In genomic region chr9:58112321-58112751, GRCm38 (mm10) we compare ENCODE assay signal across 9 mouse cellular contexts. TPM values are rescaled to one million over a fixed set of nuclear protein-coding genes. Genes with fewer than 3 reads are reported as not detected.
DNase-seq lines count a peak whose midpoint lies in the region; ATAC-seq and TF ChIP-seq lines count a peak whose summit lies in the region.
"Had no signal": no experiment of that assay in that cellular context is flagged by ENCODE, and none has a peak within 500 bp of the region (broad histone marks: within the 10 kb centered on the region; RNA-seq: fewer than 3 reads in every experiment).

No protein-coding gene starts in this region.

- DNase-seq in kidney, postnatal 10 days, result no peak
- no peak for DNase-seq in hindbrain, postnatal 0 days (ENCODE audit: low spot score)
- peak; percentile 49 for DNase-seq in retina, embryonic 14.5 days (ENCODE audit: low spot score)
- no peak for DNase-seq in Muller cell, postnatal 12 days (ENCODE audit: inconsistent ontology term)
- DNase-seq in right cerebral cortex, postnatal 4 days, result no peak
- DNase-seq: cerebellum, adult 2 months had no signal

- H3K36me3 ChIP-seq in kidney, embryonic 15.5 days, result no peaks in the 10 kb centered on the region
- H3K36me3 ChIP-seq in hindbrain, postnatal 0 days (ENCODE audit: insufficient read depth, low read length), result no peaks in the 10 kb centered on the region

- peaks cover 58% of the 10 kb centered on the region for H3K4me1 ChIP-seq in kidney, embryonic 15.5 days
- H3K4me1 ChIP-seq in cortical plate, adult 2 months (ENCODE audit: control insufficient read depth, insufficient read depth, low read length), result peaks cover 22% of the 10 kb centered on the region
- H3K4me1 ChIP-seq in hindbrain, postnatal 0 days (ENCODE audit: insufficient read depth, low read length), result peaks cover 29% of the 10 kb centered on the region; the same call in 1 of the 2 replicates

- no peak; the same call in 1 of the 2 replicates for ATAC-seq in kidney, embryonic 15.5 days (replicated peaks; ENCODE audit: low FRiP score)
- ATAC-seq in hindbrain, postnatal 0 days, result peak; percentile 59; the same call in 1 of the 2 replicates
- ATAC-seq in monocyte, adult 5-6 weeks (replicated peaks; ENCODE audit: insufficient number of reproducible peaks, low FRiP score, low TSS enrichment, poor library complexity, severe bottlenecking), result no peak

- H3K4me2 ChIP-seq in kidney, embryonic 15.5 days, result peak overlapping the region; percentile 53; the same call in 1 of the 2 replicates
- no peak overlapping the region for H3K4me2 ChIP-seq in hindbrain, postnatal 0 days (ENCODE audit: low read depth, low read length)

- no peaks in the 10 kb centered on the region for H3K9me3 ChIP-seq in kidney, embryonic 15.5 days (replicated peaks)
- no peaks in the 10 kb centered on the region for H3K9me3 ChIP-seq in hindbrain, postnatal 0 days (ENCODE audit: low read length)

- H3K4me3 ChIP-seq in kidney, embryonic 15.5 days (replicated peaks), result no peak overlapping the region
- no peak overlapping the region for H3K4me3 ChIP-seq in cortical plate, adult 2 months (ENCODE audit: insufficient read depth, low read length)
- H3K4me3 ChIP-seq in hindbrain, postnatal 0 days (ENCODE audit: low read length), result no peak overlapping the region

- H3K27me3 ChIP-seq in kidney, embryonic 15.5 days, result 0 out of 2 replicates have a peak, but pooled peaks cover 5% of the 10 kb centered on the region
- H3K27me3 ChIP-seq in hindbrain, postnatal 0 days (ENCODE audit: insufficient read depth, low read length), result no peaks in the 10 kb centered on the region

- no peak for TF ChIP-seq CTCF in cortical plate, adult 2 months (IDR thresholded peaks at IDR 0.05; ENCODE audit: extremely low read depth, insufficient read depth, low read length)
- TF ChIP-seq CTCF in hindbrain, postnatal 0 days (IDR thresholded peaks at IDR 0.05; ENCODE audit: low read depth), result no peak

- no peak for TF ChIP-seq POLR2A in cortical plate, adult 2 months (IDR thresholded peaks at IDR 0.05; ENCODE audit: extremely low read depth, insufficient read depth, low read length)

- 16% methylated on average over 5 of the region's 6 CpGs for WGBS in kidney, embryonic 15.5 days
- 8% methylated on average over 6 of the region's 6 CpGs for WGBS in hindbrain, postnatal 0 days

- H3K9ac ChIP-seq in kidney, embryonic 15.5 days, result no peak overlapping the region
- no peak overlapping the region for H3K9ac ChIP-seq in hindbrain, postnatal 0 days (replicated peaks; ENCODE audit: low read length)

- H3K27ac ChIP-seq in kidney, embryonic 15.5 days, result peak overlapping the region; percentile 76; the same call in 1 of the 2 replicates
- H3K27ac ChIP-seq in cortical plate, adult 2 months (ENCODE audit: insufficient read depth, low read length), result peak overlapping the region; percentile 73
- peak overlapping the region; percentile 74 for H3K27ac ChIP-seq in hindbrain, postnatal 0 days

RNA-seq across cellular contexts. Expression of gene Ccdc33, which starts 6.3 kb away (rescaled TPM):
- polyA plus RNA-seq in kidney, embryonic 15.5 days (2015; fragmentation: Nextera tagmentation; extraction: Ambion mirVana), result 0.29 and 0.44 TPM in 2 replicates
- polyA plus RNA-seq in cortical plate, adult 2 months (2012; rRNA removed), result 1.5 and 1.7 TPM in 2 replicates
- total RNA-seq in hindbrain, postnatal 0 days (2014; rRNA removed), result 0.52 and 1.4 TPM in 2 replicates
- polyA plus RNA-seq in hindbrain, postnatal 0 days (2015; fragmentation: Nextera tagmentation; extraction: Ambion mirVana), result 0.75 and 1.2 TPM in 2 replicates
- not detected in 3 replicates for total RNA-seq in monocyte, adult 5-6 weeks (2017)

RNA-seq across cellular contexts. Expression of gene Stra6, which starts 48.7 kb away (rescaled TPM):
- 28.0 and 29.7 TPM in 2 replicates for polyA plus RNA-seq in kidney, embryonic 15.5 days (2015; fragmentation: Nextera tagmentation; extraction: Ambion mirVana)
- polyA plus RNA-seq in cortical plate, adult 2 months (2012; rRNA removed), result 6.8 and 9.9 TPM in 2 replicates
- total RNA-seq in hindbrain, postnatal 0 days (2014; rRNA removed), result 16.0 and 19.2 TPM in 2 replicates
- polyA plus RNA-seq in hindbrain, postnatal 0 days (2015; fragmentation: Nextera tagmentation; extraction: Ambion mirVana), result 7.5 TPM in 2 replicates
- total RNA-seq in monocyte, adult 5-6 weeks (2017), result not detected in 3 replicates
